Mouse (Mus musculus): ENCODE measurements around the gene Pemt.

Pemt gene

DNA sequence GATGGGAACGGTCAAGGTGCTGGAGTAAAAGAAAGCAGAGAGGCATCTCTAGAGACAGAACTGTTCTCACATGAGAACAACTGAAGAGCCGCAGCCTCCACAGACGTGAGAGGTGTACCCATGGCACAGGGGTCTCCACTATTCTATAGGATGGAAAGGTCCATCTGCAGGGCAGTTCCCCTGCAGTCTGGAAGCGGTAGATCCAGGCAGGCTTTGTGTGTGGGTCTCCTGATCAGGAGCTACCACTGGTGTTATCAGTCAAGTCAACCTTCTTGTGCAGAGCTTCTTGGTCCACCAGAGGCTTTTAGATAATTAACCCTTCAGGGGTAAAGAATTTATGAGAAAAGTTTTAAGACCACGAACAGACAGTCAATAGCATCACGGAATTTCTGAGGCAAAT lies 10.2 kb upstream of the Pemt start:
- no peak for DNase-seq (ENCODE audit: low read depth, low spot score)

DNA sequence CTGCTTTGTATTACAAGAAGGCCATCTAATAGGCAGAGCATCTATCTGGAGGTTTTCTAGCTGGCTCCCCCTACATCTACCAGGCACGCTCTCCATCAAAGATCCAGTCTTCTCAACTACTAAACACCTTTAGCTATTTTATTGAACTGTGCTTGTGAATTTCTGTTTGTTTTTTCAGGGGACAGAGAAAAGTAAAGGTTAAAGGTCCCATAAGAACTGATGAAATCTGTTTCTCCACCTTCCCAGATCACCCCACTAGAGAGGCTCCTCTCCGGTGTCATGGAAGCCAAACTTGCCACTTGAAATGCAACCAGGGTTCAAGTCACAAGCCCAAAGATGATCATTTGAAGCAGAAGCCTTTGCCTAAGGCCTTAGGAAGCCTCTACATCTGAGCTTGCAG lies 2.6 kb upstream of the Pemt start:
- no peak for DNase-seq (ENCODE audit: low read depth, low spot score)

DNA sequence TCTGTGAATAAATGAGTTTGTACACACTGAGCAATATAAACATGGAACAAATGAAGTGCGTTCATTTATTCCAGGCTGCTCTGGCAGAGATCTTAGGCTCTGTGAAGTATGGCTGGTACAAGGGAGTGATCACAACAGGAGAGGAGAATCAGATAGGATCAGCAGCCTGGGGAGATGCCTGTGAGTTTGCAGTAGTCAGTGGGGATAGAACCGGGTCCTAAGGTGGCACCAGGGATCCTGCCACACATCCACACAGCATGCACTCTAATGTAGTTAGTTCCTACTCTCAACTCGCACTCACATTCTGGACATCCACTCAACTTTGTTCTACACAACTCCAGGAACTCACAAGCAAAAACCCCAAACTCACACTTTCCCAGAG lies 622 bp downstream of the Pemt start:
- DNase-seq (ENCODE audit: low read depth, low spot score), result no peak

DNA sequence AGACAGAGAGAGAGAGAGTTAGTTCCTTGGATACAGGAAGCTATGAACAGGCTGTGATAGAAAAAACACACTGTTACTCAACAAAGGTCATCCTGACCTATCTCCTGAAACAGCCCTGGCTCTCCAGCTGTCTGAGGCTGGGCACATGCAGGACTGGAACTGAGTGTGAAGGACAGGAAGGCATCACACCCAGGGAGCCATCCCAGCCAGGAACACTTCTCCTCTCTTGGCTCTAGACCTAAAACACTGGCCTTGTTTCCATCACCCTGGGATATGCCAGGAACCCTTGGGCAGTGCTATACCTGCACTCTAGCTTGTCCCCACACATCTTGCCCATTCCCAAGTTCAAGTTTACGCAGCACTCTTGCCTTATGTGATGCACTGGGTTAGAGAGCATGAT lies 1.5 kb downstream of the Pemt start:
- DNase-seq (ENCODE audit: low read depth, low spot score), result no peak

DNA sequence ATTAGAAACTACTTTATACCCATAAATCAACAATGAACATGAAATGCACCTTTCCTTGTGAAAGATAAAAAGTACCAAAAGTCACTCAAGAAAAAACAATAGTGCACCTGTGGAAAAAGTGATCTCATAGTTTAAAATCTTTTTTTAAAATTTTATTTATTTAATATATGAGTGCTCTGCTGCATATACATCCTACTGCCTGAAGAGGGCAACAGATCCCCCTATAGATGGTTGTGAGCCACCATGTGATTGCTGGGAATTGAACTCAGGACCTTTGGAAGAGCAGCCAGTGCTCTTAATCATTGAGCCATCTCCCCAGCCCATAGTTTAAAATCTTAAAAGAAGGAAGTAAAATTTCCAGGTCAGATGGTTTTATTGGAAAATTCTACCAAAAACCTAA lies 4.0 kb downstream of the Pemt start:
- DNase-seq (ENCODE audit: low read depth, low spot score), result no peak

DNA sequence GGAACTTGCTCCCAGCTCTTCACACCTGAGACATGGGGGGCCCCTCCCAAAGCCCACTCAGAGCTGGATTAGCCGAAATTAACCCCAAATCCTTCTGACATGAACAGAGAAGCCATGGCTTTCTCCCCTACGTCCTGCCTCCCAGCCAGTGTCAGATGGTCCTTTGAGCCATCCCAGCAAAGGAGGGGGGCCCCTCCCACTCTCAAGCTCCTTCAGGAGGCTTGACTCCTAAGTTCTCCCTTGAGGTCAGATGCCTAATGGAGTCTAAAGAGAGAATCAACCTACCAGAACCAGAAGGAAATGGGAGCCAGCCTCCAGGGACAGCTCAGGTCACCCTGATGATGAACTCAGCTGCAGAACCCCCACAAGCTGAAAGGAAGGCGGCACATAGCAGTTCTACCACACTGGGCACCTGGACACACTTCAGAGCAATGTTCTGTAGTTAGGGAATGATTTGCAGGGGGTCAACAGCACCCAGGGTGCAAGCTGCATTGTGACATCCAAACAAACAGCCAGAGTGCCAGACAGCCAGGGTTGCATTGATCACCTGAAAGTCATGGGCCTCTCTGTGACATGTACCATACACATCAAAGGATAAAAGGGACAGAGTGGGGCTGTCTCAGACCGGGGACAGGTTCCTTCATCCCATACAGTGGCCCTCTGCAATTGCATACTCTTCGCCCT lies 9.6 kb downstream of the Pemt start:
- DNase-seq (ENCODE audit: low read depth, low spot score), result no peak

DNA sequence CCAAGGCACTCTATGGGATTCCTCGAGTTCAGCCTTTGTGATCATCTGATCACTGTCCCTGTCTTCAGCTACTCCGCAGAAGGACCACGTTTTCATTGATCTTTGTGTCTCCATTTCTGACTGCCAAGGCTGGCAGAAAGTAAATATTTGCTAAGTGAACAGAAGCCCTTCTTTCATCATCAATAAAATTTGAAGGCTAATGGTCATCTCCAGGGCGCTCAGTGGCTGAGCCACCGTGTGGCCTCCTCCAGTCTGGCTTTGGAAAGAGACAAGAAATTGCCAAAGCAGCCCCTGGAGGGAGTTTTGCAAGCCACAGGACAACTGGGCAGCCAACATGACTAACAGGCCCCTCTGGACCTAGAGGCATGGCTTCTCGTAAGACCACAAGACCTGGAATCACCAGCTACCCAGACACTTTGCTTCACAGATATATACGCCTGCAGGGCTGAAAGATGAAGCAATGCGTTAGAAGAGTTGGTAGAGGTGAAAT lies 11.3 kb downstream of the Pemt start:
- no peak for DNase-seq (ENCODE audit: low read depth, low spot score)

DNA sequence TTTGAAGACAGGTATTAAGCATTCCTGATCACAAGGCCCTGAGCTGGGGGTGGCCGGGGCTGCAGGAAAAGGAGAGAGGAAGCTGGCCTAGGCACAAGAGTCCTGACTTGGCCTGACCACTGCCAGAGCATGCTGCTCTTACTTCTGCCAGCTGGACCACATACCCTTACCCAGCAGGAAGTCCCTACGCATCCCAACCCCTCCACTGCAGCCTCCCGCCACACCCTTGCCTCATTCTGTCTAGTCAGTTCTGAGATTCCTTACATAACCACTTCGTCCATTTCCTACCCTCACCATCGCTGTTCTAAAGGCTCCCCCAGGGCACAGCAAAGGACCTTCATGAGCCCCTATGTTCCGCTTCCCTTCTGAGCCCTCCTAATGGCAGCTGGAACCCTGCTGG lies 12.0 kb downstream of the Pemt start:
- DNase-seq (ENCODE audit: low read depth, low spot score), result no peak

DNA sequence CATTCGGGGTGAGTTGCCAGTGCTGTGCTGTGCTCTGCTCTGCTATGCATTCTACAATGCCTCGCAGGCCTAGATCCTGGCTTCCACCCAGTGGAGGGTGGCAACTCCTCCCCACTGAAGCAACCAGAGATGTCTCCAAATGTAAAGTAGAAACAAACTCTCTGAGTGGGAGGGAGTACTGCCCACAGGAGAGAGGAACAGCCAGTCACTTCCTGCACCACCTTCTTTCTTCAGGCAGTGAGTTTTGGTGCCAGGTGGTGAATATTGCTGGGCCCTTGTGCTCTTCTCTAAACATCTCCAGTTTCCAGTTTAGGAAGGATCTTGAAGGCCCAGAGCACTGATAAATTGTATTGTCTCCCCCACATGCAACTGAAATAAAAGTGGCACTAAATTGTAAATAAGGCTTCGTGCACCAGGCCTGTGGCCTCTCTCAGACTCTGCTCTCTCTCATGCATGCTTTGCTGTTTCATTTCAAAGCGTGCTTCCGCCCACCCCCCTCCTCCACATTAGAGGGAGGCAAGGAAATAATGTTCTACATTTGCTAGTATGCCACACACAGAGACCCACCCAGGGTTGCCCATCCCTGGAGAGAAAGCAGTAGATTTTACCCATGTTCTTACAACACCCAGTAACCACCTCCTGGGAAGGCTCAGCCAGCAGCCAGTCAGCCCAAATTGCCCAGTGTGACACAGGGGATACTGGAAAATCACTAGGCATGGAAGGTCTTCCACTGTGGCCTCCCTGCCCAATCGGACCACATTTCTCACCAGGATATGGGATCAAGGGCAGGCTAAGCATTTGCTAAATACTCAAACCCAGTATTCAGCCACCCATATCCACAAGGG lies 13.5 kb downstream of the Pemt start:
- DNase-seq (ENCODE audit: low read depth, low spot score), result no peak

DNA sequence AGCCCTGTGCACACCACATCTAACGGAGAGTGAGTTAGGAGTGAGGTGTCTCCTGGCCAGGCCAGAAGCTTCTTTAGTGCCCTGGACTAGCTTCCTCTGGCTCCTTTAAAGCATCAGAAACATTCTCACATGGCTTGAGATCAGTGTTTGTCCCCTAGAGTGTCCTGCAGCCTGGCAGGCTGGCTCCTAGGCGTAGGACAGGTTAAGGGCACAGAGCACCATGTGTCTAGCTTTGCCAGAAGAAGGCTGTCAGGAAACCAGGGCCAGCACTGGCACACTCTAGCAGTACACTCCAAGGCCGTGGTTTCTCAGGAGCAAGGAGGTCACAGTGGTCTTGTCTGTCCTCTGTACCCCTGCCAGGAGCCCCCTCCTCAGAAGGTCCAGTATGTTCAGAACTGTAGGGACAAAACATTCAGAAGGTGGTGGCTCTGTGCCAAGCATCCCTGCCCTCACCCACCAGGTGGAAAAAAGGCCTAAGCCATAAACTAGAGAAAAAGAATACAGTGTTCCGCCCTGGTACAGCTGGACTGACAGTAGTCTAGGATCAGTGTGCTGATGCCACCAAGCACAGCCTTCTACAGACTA lies 15.4 kb downstream of the Pemt start:
- no peak for DNase-seq (ENCODE audit: low read depth, low spot score)

DNA sequence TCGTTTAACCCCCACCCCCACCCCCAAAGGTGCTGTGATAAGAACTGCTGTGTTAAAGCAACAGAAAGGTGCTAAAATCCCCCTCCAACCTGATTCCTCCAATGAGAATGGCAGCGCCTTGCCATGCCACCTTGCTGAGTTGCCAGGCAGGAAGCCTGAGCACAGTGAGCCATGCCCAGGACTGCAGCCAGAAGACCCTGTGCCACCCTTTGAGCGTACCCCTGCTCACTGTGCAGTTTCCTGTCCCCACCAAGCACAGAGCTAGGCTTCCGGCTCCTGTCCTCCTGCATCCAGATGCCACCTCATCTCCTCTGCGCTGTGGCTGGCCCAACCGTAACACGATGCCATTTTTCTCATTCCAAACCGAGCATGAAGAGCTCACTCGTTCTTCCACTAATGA lies 16.3 kb downstream of the Pemt start:
- no peak for DNase-seq (ENCODE audit: low read depth, low spot score)

DNA sequence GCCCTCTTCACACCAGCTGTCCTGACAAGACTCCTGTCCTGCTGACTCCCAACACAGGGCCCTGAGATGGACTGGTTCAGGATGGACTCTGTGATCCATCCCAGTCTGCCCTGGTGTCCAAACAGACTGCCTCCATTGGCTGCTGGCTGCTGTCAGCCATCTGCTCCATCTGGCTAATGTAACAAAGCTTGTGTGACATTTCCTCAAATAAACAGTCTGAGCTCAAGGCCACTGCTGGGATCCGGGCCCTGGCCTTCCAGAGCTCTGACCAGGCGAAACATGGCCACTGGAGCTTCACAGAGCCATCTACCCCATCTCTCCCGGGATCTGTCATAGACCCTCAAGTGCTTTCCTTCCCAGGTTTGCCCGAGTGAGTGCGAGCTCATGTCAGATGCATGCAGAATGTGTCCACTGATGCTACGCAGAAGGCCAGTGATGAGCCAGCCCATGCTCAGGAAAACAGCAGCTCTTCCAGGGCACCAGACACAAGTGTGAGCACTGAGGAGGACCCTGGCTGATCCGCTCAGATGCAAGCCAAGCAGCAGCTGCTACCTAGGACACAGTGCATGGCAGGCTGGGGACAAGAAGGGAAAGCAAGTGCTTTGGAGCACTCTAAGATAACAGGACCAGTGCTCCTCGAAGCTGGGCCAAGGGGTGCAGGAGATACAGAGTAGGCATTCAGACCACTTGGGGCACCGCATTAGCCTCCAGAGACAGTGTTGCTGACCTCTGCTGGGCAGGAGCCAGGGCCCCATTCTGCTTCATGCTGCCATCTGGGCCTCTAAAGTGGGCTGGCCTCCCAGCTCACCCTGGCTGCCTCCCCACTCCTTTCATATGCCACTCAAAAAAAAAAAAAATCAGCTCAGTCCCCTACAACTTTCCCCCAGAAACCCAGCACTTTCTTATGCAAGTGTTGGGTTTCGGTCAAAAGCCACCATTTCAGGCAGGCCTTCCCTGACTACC lies 18.1 kb downstream of the Pemt start:
- no peak for DNase-seq (ENCODE audit: low read depth, low spot score)

DNA sequence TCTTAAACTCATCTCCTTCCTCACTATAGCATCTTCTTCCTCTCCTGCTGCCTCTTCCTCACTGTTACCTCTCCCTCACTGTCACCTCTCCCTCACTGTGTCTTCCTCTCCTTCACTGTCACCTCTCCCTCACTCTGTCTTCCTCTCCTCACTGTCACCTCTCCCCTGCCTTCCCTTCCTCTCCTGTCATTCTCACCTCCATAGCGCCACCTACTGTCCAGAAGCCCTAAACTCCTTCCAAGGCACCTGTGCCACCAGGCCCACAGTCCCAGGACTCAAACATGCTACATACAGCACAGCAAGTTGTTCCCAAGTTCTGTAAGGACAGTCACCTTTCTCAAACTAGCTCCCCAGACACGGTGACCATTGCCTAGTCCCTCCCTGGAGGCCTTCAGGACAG lies 19.0 kb downstream of the Pemt start:
- peak; percentile 66 for DNase-seq (ENCODE audit: low read depth, low spot score)

DNA sequence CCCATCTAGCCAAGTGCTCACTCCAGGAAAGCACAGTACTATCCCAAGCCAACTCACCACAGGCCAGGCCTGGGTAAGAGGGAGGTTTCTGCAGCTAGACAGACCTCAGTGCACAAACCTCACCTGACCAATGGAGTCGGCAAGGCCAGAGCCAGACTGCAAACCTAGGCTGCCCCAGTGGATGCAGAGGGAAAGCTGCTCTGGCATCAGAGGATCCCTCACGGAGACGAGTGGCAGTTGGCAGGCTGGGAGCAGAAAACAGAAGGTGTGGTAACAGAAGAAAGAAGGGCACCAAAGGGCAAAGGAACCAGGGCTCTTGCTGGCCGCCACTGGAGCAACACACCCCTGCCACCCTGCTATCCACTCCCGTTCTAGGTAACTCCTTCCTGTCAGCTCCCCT lies 20.1 kb downstream of the Pemt start:
- no peak for DNase-seq (ENCODE audit: low read depth, low spot score)

DNA sequence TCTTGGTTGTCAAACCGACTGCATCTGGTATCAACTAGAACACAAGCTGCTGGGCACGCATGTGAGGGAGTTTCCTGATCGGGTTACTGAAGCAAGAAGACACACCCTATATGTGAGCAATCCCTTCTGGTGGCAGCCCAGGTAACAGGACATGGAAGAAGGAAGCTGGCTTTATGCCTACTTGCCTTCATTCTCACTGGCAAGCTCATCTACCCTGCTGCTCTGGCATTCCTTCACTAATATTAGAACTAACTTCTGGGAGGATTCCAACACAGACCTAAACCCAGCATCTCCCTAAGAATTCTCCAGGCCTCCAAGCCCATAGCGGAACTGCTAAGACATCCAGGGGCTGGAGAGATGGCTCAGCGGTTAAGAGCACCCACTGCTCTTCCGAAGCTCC lies 25.1 kb downstream of the Pemt start:
- DNase-seq (ENCODE audit: low read depth, low spot score), result no peak

DNA sequence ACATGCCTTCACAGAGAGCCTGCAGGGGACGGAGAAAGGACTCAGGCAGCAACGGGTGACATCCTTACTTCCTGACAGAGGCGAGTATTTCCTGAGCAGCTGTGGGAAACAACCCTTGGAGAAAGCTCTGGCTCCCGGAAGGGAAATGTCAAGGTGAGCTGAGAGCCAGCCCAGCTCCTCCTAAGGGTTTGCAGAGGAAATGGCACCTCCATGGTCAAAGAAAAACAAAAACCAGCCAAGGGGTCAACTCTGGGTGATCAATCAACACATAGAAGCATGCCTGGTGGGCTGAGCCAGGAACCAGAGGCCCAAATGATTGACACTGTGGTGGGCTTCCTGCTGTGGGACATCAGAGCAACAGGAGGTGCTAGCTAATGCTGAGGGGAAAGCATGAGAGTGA lies 29.6 kb downstream of the Pemt start:
- DNase-seq (ENCODE audit: low read depth, low spot score), result no peak

DNA sequence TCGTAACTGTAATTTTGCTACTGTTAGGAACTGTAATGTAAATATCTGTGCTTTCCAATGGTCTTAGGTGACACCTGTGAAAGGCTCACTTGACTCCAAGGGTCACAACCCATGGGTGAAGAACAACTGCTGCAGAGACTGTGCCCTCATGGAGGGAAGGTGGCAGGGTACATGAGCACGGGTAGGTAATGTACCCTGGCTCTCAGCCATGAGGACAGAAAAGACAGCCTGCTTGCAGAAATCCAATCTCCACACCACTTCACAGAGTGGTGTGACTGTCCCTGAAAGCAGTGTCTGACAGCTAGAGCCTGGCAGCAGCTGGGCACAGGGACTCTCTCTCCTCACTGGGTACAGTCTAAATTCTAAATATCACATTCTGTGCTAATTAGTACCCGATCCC lies 34.8 kb downstream of the Pemt start:
- no peak for DNase-seq (ENCODE audit: low read depth, low spot score)

DNA sequence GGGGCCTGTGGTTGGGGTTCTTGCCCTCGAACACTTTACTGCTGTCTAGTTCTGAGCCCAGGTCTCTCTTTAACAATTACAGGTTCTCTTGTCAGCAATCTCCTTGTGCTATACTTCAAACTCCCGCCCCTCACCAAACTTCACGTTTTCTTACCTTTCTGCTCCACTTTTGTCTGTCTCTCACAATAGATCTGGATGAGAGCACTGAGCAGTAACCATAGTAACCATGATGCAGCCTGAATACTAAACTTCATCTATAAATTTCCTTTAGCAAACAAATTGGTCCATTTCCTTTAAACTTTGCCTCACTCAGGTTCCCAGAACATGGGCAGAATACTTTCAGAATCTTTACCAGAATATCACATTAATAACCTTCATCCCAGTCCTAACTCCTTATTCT lies 36.8 kb downstream of the Pemt start:
- no peak for DNase-seq (ENCODE audit: low read depth, low spot score)

DNA sequence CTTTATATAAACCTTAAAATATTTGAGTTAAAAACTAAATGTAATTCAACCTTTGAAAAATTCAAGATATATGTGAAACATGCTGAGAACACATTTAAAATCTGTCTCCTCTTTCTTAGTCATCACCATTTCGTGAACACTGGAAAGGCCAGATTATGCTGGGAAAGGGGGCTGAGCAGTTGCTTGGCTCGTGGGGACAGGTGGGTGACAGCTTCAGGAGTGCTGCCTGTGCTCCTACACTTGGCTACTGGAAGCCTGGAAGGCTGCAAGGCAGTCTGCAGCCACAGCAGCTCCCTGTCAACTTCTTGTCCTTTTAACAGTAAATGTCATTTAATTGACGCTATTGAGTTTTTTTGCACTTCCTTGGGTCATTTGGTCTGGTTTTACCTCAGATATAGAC lies 40.4 kb downstream of the Pemt start:
- DNase-seq (ENCODE audit: low read depth, low spot score), result no peak

DNA sequence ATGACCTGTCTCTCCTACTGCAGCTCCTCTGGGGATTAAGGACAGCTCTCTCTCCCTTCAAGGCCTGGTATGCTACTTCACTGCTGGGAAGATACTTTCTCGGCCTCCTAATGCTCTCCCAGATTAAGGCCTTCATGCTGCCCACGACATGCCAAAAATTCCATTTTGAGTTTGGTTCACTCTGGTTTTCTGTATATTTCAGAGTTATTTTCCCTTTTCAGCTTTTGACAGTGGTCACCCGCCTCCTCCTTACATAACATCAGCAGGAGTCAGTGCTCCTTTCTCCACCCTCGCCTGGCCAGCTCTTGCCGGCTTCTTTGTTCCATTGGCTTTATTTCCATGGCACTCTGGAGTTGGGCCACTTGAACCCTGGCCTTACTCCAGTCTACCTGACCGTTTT lies 41.6 kb downstream of the Pemt start:
- no peak for DNase-seq (ENCODE audit: low read depth, low spot score)

DNA sequence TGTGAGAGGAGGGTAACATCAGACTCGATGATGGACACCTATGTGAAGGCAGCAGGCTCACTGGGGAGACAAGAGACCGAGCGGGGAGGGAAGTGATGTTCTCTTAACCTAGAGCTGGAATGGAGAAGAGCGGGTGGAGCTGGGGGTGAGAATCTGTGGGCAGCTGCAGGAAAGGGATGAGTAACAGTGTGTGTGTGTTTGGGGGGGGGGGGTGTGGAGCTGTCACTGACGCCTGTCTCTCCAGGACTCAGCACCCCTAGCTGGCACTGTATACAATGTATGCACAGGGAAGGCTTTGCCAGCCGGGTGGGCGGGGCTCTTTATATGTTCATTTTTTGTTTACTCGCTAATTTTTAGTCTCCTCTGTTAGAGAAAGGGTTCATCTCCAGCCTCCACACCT lies 42.5 kb downstream of the Pemt start:
- no peak for DNase-seq (ENCODE audit: low read depth, low spot score)
